Comparison of ENCODE assay signal across 8 mouse cellular contexts in genomic region chr7:122820587-122821535, GRCm38 (mm10).
DNase-seq lines count a peak whose midpoint lies in the region.
"Had no signal": no experiment of that assay in that cellular context is flagged by ENCODE, and none has a peak within 500 bp of the region (broad histone marks: within the 10 kb centered on the region; RNA-seq: fewer than 3 reads in every experiment).

No protein-coding gene starts in this region.

- intact Hi-C loops in heart, postnatal 25 days (cut with DNase I), result loop anchor here (2.0 to 5.0 kb wide), 2 partner anchors 16 to 86 kb away; no protein-coding TSS in a partner anchor

- peak; percentile 53 to 57 for DNase-seq in B cell, adult 2 months
- DNase-seq in adrenal gland, postnatal 36 days, result peak; percentile 4 to 42
- peak; percentile 27 for DNase-seq in heart, postnatal 25 days (ENCODE audit: low spot score)
- DNase-seq in lung, adult 18-20 months, result peak; percentile 15 to 35
- no peak for DNase-seq in adipocyte (ENCODE audit: low spot score)
- DNase-seq in gastrocnemius, postnatal 10 days, result no peak
- no peak for DNase-seq in retina, postnatal 1 day
- DNase-seq: cerebellum, adult 2 months had no signal

Comparison
In these comparisons a context has a peak if more than half of its experiments do, and no peak if none do; other contexts are left out.
1. DNase-seq: peak in B cell, adult 2 months (2 of 2), adrenal gland, postnatal 36 days (2 of 2), heart, postnatal 25 days (single experiment) and lung, adult 18-20 months (2 of 2); none in adipocyte (single experiment), gastrocnemius, postnatal 10 days (single experiment) and retina, postnatal 1 day (single experiment).